Mouse (Mus musculus): ENCODE data around the gene Atp5d. TPM values are rescaled to one million over a fixed set of nuclear protein-coding genes. Genes with fewer than 3 reads are reported as not detected.
A peak's percentile ranks its signal among the peaks of the same experiment; 100 is the strongest.

Atp5d gene
- polyA plus RNA-seq, 1 experiment from 2014 or later: 861 TPM

- Histone ChIP-seq H3K9me3 (replicated peaks) (no peaks in the 10 kb centered on the region), H3K9ac (peak overlapping the region; percentile 60), H3K4me3 (peak overlapping the region; percentile 50), H3K4me2 (peak overlapping the region; percentile 84), H3K27ac (ENCODE audit: poor library complexity, severe bottlenecking) (no peak overlapping the region), H3K4me1 (replicated peaks) (peaks cover 34% of the 10 kb centered on the region), H3K27me3 (replicated peaks) (peaks cover 73% of the 10 kb centered on the region), H3K36me3 (peaks cover 19% of the 10 kb centered on the region)
- no peak for ATAC-seq (ENCODE audit: insufficient number of reproducible peaks, low FRiP score)
- WGBS: 5% methylated on average over 21 of the region's 21 CpGs
Observed at GRCm38 (mm10) chr10:80189999-80190398, 51.6 kb downstream of the Atp5d start.

- WGBS: under 1% methylated on average over 48 of the region's 48 CpGs
- Histone ChIP-seq H3K27me3 (replicated peaks) (peaks cover 68% of the 10 kb centered on the region), H3K4me1 (replicated peaks) (peaks cover 34% of the 10 kb centered on the region), H3K9ac (peak overlapping the region; percentile 60), H3K9me3 (replicated peaks) (no peaks in the 10 kb centered on the region), H3K36me3 (peaks cover 19% of the 10 kb centered on the region), H3K4me2 (peak overlapping the region; percentile 84), H3K4me3 (peak overlapping the region; percentile 50), H3K27ac (ENCODE audit: poor library complexity, severe bottlenecking) (no peak overlapping the region)
- ATAC-seq (ENCODE audit: insufficient number of reproducible peaks, low FRiP score): no peak
Observed at GRCm38 (mm10) chr10:80190491-80191051, 52.1 kb downstream of the Atp5d start.

- no peak for ATAC-seq (ENCODE audit: insufficient number of reproducible peaks, low FRiP score)
- H3K27me3 ChIP-seq (replicated peaks): peaks cover 34% of the 10 kb centered on the region
- WGBS: 51% methylated on average over 6 of the region's 6 CpGs
- H3K4me2 ChIP-seq: no peak overlapping the region
- no peak overlapping the region for H3K27ac ChIP-seq (ENCODE audit: poor library complexity, severe bottlenecking)
- no peak overlapping the region; the same call in 1 of the 2 replicates for H3K9ac ChIP-seq
- H3K4me1 ChIP-seq (replicated peaks): peaks cover 27% of the 10 kb centered on the region
- no peak overlapping the region for H3K4me3 ChIP-seq
- H3K9me3 ChIP-seq (replicated peaks): no peaks in the 10 kb centered on the region
- peaks cover 3% of the 10 kb centered on the region for H3K36me3 ChIP-seq
Observed at GRCm38 (mm10) chr10:80193976-80194375, 55.5 kb downstream of the Atp5d start.

GRCm38 (mm10) chr10:80194441-80194840, 56.0 kb downstream of the Atp5d start:
- Histone ChIP-seq H3K9ac (no peak overlapping the region), H3K9me3 (replicated peaks) (no peaks in the 10 kb centered on the region), H3K4me2 (no peak overlapping the region), H3K36me3 (no peaks in the 10 kb centered on the region), H3K27me3 (replicated peaks) (peaks cover 30% of the 10 kb centered on the region), H3K4me1 (replicated peaks) (peaks cover 27% of the 10 kb centered on the region), H3K27ac (ENCODE audit: poor library complexity, severe bottlenecking) (no peak overlapping the region), H3K4me3 (no peak overlapping the region)
- 65% methylated on average over 8 of the region's 8 CpGs for WGBS
- no peak for ATAC-seq (ENCODE audit: insufficient number of reproducible peaks, low FRiP score)

Other genes starting within 250 kb of the Atp5d start
- gene Cfd, start 247.8 kb upstream of the Atp5d start, polyA plus RNA-seq (2016; fragmentation: Nextera tagmentation; extraction: Ambion mirVana): not detected in 2 replicates
- 48.3 and 50.1 TPM in 2 replicates for gene Med16, start 229.7 kb upstream of the Atp5d start, polyA plus RNA-seq (2016; fragmentation: Nextera tagmentation; extraction: Ambion mirVana)
- gene Gm26602, start 227.8 kb upstream of the Atp5d start, polyA plus RNA-seq (2016; fragmentation: Nextera tagmentation; extraction: Ambion mirVana): 16.8 and 19.3 TPM in 2 replicates
- 0.45 and 0.55 TPM in 2 replicates for gene Kiss1r, start 221.7 kb upstream of the Atp5d start, polyA plus RNA-seq (2016; fragmentation: Nextera tagmentation; extraction: Ambion mirVana)
- gene R3hdm4, start 217.4 kb upstream of the Atp5d start, polyA plus RNA-seq (2016; fragmentation: Nextera tagmentation; extraction: Ambion mirVana): 92.8 and 97.3 TPM in 2 replicates
- gene Arid3a, start 211.6 kb upstream of the Atp5d start, polyA plus RNA-seq (2016; fragmentation: Nextera tagmentation; extraction: Ambion mirVana): 6.3 and 8.3 TPM in 2 replicates
- gene Wdr18, start 178.5 kb upstream of the Atp5d start, polyA plus RNA-seq (2016; fragmentation: Nextera tagmentation; extraction: Ambion mirVana): 78.8 and 89.6 TPM in 2 replicates
- 0.12 and 0.29 TPM in 2 replicates for gene Grin3b, start 167.9 kb upstream of the Atp5d start, polyA plus RNA-seq (2016; fragmentation: Nextera tagmentation; extraction: Ambion mirVana)
- gene Tmem259, start 154.3 kb upstream of the Atp5d start, polyA plus RNA-seq (2016; fragmentation: Nextera tagmentation; extraction: Ambion mirVana): 20.8 and 20.9 TPM in 2 replicates
- 302 and 307 TPM in 2 replicates for gene Cnn2, start 150.0 kb upstream of the Atp5d start, polyA plus RNA-seq (2016; fragmentation: Nextera tagmentation; extraction: Ambion mirVana)
- gene Abca7, start 142.1 kb upstream of the Atp5d start, polyA plus RNA-seq (2016; fragmentation: Nextera tagmentation; extraction: Ambion mirVana): 4.5 and 5.1 TPM in 2 replicates
- gene Arhgap45, start 122.0 kb upstream of the Atp5d start, polyA plus RNA-seq (2016; fragmentation: Nextera tagmentation; extraction: Ambion mirVana): 7.5 and 8.5 TPM in 2 replicates
- 132 and 135 TPM in 2 replicates for gene Polr2e, start 98.8 kb upstream of the Atp5d start, polyA plus RNA-seq (2016; fragmentation: Nextera tagmentation; extraction: Ambion mirVana)
- 677 and 717 TPM in 2 replicates for gene Gpx4, start 91.5 kb upstream of the Atp5d start, polyA plus RNA-seq (2016; fragmentation: Nextera tagmentation; extraction: Ambion mirVana)
- gene Sbno2, start 33.1 kb upstream of the Atp5d start, polyA plus RNA-seq (2016; fragmentation: Nextera tagmentation; extraction: Ambion mirVana): 13.0 and 14.6 TPM in 2 replicates
- 10.8 and 13.8 TPM in 2 replicates for gene Stk11, start 22.8 kb upstream of the Atp5d start, polyA plus RNA-seq (2016; fragmentation: Nextera tagmentation; extraction: Ambion mirVana)
- 1.7 and 3.6 TPM in 2 replicates for gene Cbarp, start 2.2 kb downstream of the Atp5d start, polyA plus RNA-seq (2016; fragmentation: Nextera tagmentation; extraction: Ambion mirVana)
- gene Midn, start 9.6 kb downstream of the Atp5d start, polyA plus RNA-seq (2016; fragmentation: Nextera tagmentation; extraction: Ambion mirVana): 25.9 and 28.9 TPM in 2 replicates
- 110 and 118 TPM in 2 replicates for gene Cirbp, start 27.4 kb downstream of the Atp5d start, polyA plus RNA-seq (2016; fragmentation: Nextera tagmentation; extraction: Ambion mirVana)
- 10.4 and 11.7 TPM in 2 replicates for gene 1600002K03Rik, start 34.3 kb downstream of the Atp5d start, polyA plus RNA-seq (2016; fragmentation: Nextera tagmentation; extraction: Ambion mirVana)
- gene Efna2, start 40.9 kb downstream of the Atp5d start, polyA plus RNA-seq (2016; fragmentation: Nextera tagmentation; extraction: Ambion mirVana): 16.6 and 17.2 TPM in 2 replicates
- gene Mum1, start 87.8 kb downstream of the Atp5d start, polyA plus RNA-seq (2016; fragmentation: Nextera tagmentation; extraction: Ambion mirVana): 43.0 and 45.9 TPM in 2 replicates
- 438 and 454 TPM in 2 replicates for gene Ndufs7, start 110.5 kb downstream of the Atp5d start, polyA plus RNA-seq (2016; fragmentation: Nextera tagmentation; extraction: Ambion mirVana)
- 55.5 and 58.9 TPM in 2 replicates for gene Gamt, start 122.4 kb downstream of the Atp5d start, polyA plus RNA-seq (2016; fragmentation: Nextera tagmentation; extraction: Ambion mirVana)
- gene Dazap1, start 122.9 kb downstream of the Atp5d start, polyA plus RNA-seq (2016; fragmentation: Nextera tagmentation; extraction: Ambion mirVana): 37.4 and 41.9 TPM in 2 replicates
- 577 and 591 TPM in 2 replicates for gene Rps15, start 153.8 kb downstream of the Atp5d start, polyA plus RNA-seq (2016; fragmentation: Nextera tagmentation; extraction: Ambion mirVana)
- 0.89 and 1.4 TPM in 2 replicates for gene Apc2, start 157.3 kb downstream of the Atp5d start, polyA plus RNA-seq (2016; fragmentation: Nextera tagmentation; extraction: Ambion mirVana)
- gene 2310011J03Rik, start 181.9 kb downstream of the Atp5d start, polyA plus RNA-seq (2016; fragmentation: Nextera tagmentation; extraction: Ambion mirVana): 32.7 and 32.8 TPM in 2 replicates
- gene Pcsk4, start 190.9 kb downstream of the Atp5d start, polyA plus RNA-seq (2016; fragmentation: Nextera tagmentation; extraction: Ambion mirVana): 1.0 and 1.5 TPM in 2 replicates
- gene Reep6, start 191.3 kb downstream of the Atp5d start, polyA plus RNA-seq (2016; fragmentation: Nextera tagmentation; extraction: Ambion mirVana): 3.1 and 3.7 TPM in 2 replicates
- gene Adamtsl5, start 209.8 kb downstream of the Atp5d start, polyA plus RNA-seq (2016; fragmentation: Nextera tagmentation; extraction: Ambion mirVana): 5.3 and 6.7 TPM in 2 replicates
- not detected in 2 replicates for gene Plk5, start 217.8 kb downstream of the Atp5d start, polyA plus RNA-seq (2016; fragmentation: Nextera tagmentation; extraction: Ambion mirVana)
- 6.1 and 6.2 TPM in 2 replicates for gene Mex3d, start 249.0 kb downstream of the Atp5d start, polyA plus RNA-seq (2016; fragmentation: Nextera tagmentation; extraction: Ambion mirVana)